Mouse (Mus musculus) effector memory CD4-positive, alpha-beta T cell, adult 7 months (primary cell): Measurements from ENCODE around the gene Nnmt. TPM values are rescaled to one million over a fixed set of nuclear protein-coding genes. Genes with fewer than 3 reads are reported as not detected.

Source experiments
- polyA plus RNA-seq: library from polyadenylated mRNA; unstranded; fragments of 100-300 nt; shearing (Covaris generic); gene quantifications from one replicate; pipeline ENCODE4 v1.2.1, GENCODE M21; 2017

Gene Nnmt
- polyA plus RNA-seq: not detected

DNA sequence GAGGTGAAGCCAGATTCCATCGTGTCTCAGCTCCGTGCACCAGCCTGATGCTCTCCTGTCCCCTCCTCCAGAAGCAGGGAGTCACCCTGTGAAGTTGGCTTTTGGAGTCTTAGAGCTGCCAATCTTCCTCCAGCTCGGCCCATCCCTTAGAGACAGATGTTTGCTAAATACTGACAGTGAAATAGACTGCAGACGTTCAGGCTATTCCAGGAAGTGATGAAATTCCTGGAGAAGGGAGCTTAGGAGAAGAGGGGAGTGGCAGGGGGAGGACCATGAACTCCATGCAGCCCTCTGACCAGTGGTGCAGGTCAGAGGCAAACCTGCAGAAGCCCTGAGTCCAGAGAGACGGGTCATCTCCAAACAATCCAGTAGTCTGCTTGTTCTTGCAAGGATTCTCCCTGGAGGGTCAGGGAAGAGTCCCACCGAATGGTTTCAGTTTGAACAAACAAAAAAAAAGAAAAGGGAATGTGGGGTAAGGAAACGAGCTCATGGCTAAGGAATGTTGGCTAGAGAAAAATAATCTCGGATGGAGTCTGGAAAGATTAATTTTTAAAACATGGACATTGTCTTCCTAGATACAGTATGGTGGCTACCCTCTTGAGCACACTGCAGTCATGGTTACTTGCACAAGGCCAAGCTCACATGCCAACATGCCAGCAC is at the start of gene Nnmt:
Nnmt (minus strand) TSS at position 215 of the 660 bp plus-strand sequence.

Other genes starting within 250 kb of the Nnmt start
- gene Rexo2, start 124.5 kb downstream of the Nnmt start, polyA plus RNA-seq: 182 TPM
- 196 TPM for gene Rbm7, start 109.9 kb downstream of the Nnmt start, polyA plus RNA-seq
- 14.5 TPM for gene Gm5617, start 109.7 kb downstream of the Nnmt start, polyA plus RNA-seq
- gene Zbtb16, start 231.1 kb upstream of the Nnmt start, polyA plus RNA-seq: 0.37 TPM